Mouse (Mus musculus): ENCODE results near the gene Lonp1. TPM values are rescaled to one million over a fixed set of nuclear protein-coding genes. Genes with fewer than 3 reads are reported as not detected.

Lonp1 gene
- polyA plus RNA-seq, 2 experiments, result 28.8 to 46.3 TPM

GRCm38 (mm10) chr17:56611861-56612564 lies 14.7 kb downstream of the Lonp1 start:
- peaks cover 23 to 32% of the 10 kb centered on the region in 2 experiments for H3K4me1 ChIP-seq (replicated peaks; ENCODE audit: control insufficient read depth in 2 of 2, insufficient read depth in 2 of 2, low read length in 1 of 2)
- no peaks in the 10 kb centered on the region for H3K27me3 ChIP-seq (ENCODE audit: control insufficient read depth, insufficient read depth, low read length)
- peak overlapping the region; percentile 7 for H3K9ac ChIP-seq (replicated peaks)
- H3K36me3 ChIP-seq (replicated peaks; ENCODE audit: control insufficient read depth, insufficient read depth, low read depth), result peaks cover 28% of the 10 kb centered on the region
- DNase-seq (ENCODE audit: low read depth in 3 of 3, low spot score in 3 of 3) (peak; percentile 68 to 74 (median 74)), ATAC-seq (ENCODE audit: insufficient read depth) (peak; percentile 41; the same call in 1 of the 2 replicates)
- H3K9me3 ChIP-seq (ENCODE audit: control insufficient read depth, low read length), result no peaks in the 10 kb centered on the region
- peak overlapping the region; percentile 27 to 44; a peak in 2 of 4 replicates for H3K4me3 ChIP-seq (ENCODE audit: insufficient read depth in 1 of 2, low read depth in 2 of 2, low read length in 2 of 2)
- H3K27ac ChIP-seq, result peak overlapping the region; percentile 65
- H3K4me2 ChIP-seq (ENCODE audit: low read depth), result peak overlapping the region; percentile 56
- TF ChIP-seq EP300 (IDR thresholded peaks at IDR 0.05; ENCODE audit: low read depth) (no peak), CTCF (IDR thresholded peaks at IDR 0.05; ENCODE audit: low read depth) (no peak)
- 9% methylated on average over 14 of the region's 14 CpGs for WGBS (ENCODE audit: insufficient replicate concordance)

GRCm38 (mm10) chr17:56611323-56611722 lies 15.4 kb downstream of the Lonp1 start:
- Histone ChIP-seq H3K9me3 (ENCODE audit: control insufficient read depth, low read length) (no peaks in the 10 kb centered on the region), H3K36me3 (replicated peaks; ENCODE audit: control insufficient read depth, insufficient read depth, low read depth) (peaks cover 32% of the 10 kb centered on the region), H3K9ac (replicated peaks) (no peak overlapping the region), H3K4me1 (replicated peaks; ENCODE audit: control insufficient read depth in 2 of 2, insufficient read depth in 2 of 2, low read length in 1 of 2) (peaks cover 23 to 32% of the 10 kb centered on the region in 2 experiments), H3K4me3 (ENCODE audit: insufficient read depth in 1 of 2, low read depth in 2 of 2, low read length in 2 of 2) (no peak overlapping the region), H3K4me2 (ENCODE audit: low read depth) (no peak overlapping the region; the same call in 1 of the 2 replicates), H3K27ac (no peak overlapping the region; the same call in 1 of the 2 replicates), H3K27me3 (ENCODE audit: control insufficient read depth, insufficient read depth, low read length) (no peaks in the 10 kb centered on the region)
- ATAC-seq (ENCODE audit: insufficient read depth) (no peak), DNase-seq (ENCODE audit: low read depth in 3 of 3, low spot score in 3 of 3) (no peak)
- 66% methylated on average over 2 of the region's 2 CpGs for WGBS (ENCODE audit: insufficient replicate concordance)
- TF ChIP-seq EP300 (IDR thresholded peaks at IDR 0.05; ENCODE audit: low read depth) (no peak), CTCF (IDR thresholded peaks at IDR 0.05; ENCODE audit: low read depth) (no peak)

GRCm38 (mm10) chr17:56609452-56610171 lies 17.1 kb downstream of the Lonp1 start, which contains the start of gene 2410015M20Rik:
2410015M20Rik (minus strand) TSS chr17:56609771.
- Histone ChIP-seq H3K27ac (peak within 1 kb of the TSS; percentile 62), H3K36me3 (replicated peaks; ENCODE audit: control insufficient read depth, insufficient read depth, low read depth) (peaks cover 32% of the 10 kb centered on the region), H3K4me2 (ENCODE audit: low read depth) (peak within 1 kb of the TSS; percentile 87), H3K4me1 (replicated peaks; ENCODE audit: control insufficient read depth in 2 of 2, insufficient read depth in 2 of 2, low read length in 1 of 2) (peaks cover 23 to 28% of the 10 kb centered on the region in 2 experiments), H3K9ac (replicated peaks) (peak within 1 kb of the TSS; percentile 81), H3K9me3 (ENCODE audit: control insufficient read depth, low read length) (no peaks in the 10 kb centered on the region), H3K4me3 (ENCODE audit: insufficient read depth in 1 of 2, low read depth in 2 of 2, low read length in 2 of 2) (peak within 1 kb of the TSS; percentile 79), H3K27me3 (ENCODE audit: control insufficient read depth, insufficient read depth, low read length) (no peaks in the 10 kb centered on the region)
- under 1% methylated on average over 44 of the region's 44 CpGs for WGBS (ENCODE audit: insufficient replicate concordance)
- TF ChIP-seq CTCF (IDR thresholded peaks at IDR 0.05; ENCODE audit: low read depth), result peak; percentile 85
- no peak for TF ChIP-seq EP300 (IDR thresholded peaks at IDR 0.05; ENCODE audit: low read depth)
- peak; percentile 92 to 96 (median 95) for DNase-seq (ENCODE audit: low read depth in 3 of 3, low spot score in 3 of 3)
- peak; percentile 80 for ATAC-seq (ENCODE audit: insufficient read depth)

GRCm38 (mm10) chr17:56608699-56609098 lies 18.0 kb downstream of the Lonp1 start:
- WGBS (ENCODE audit: insufficient replicate concordance), result 27% methylated on average over 5 of the region's 5 CpGs
- peak overlapping the region; percentile 87 for H3K4me2 ChIP-seq (ENCODE audit: low read depth)
- H3K27me3 ChIP-seq (ENCODE audit: control insufficient read depth, insufficient read depth, low read length), result no peaks in the 10 kb centered on the region
- H3K9me3 ChIP-seq (ENCODE audit: control insufficient read depth, low read length), result no peaks in the 10 kb centered on the region
- peak overlapping the region; percentile 79 for H3K4me3 ChIP-seq (ENCODE audit: insufficient read depth in 1 of 2, low read depth in 2 of 2, low read length in 2 of 2)
- DNase-seq (ENCODE audit: low read depth in 3 of 3, low spot score in 3 of 3) (no peak), ATAC-seq (ENCODE audit: insufficient read depth) (no peak)
- H3K27ac ChIP-seq, result peak overlapping the region; percentile 14
- peak overlapping the region; percentile 81 for H3K9ac ChIP-seq (replicated peaks)
- no peak for TF ChIP-seq EP300 (IDR thresholded peaks at IDR 0.05; ENCODE audit: low read depth)
- no peak for TF ChIP-seq CTCF (IDR thresholded peaks at IDR 0.05; ENCODE audit: low read depth)
- peaks cover 37% of the 10 kb centered on the region for H3K36me3 ChIP-seq (replicated peaks; ENCODE audit: control insufficient read depth, insufficient read depth, low read depth)
- H3K4me1 ChIP-seq (replicated peaks; ENCODE audit: control insufficient read depth in 2 of 2, insufficient read depth in 2 of 2, low read length in 1 of 2), result peaks cover 21 to 25% of the 10 kb centered on the region in 2 experiments

All from liver, embryonic 14.5 days (tissue).